In genomic region chr8:40193148-40193547, GRCm38 (mm10) we compare ENCODE assay signal across 19 mouse cellular contexts.
A peak's percentile ranks its signal among the peaks of the same experiment; 100 is the strongest.
DNase-seq lines count a peak whose midpoint lies in the region; ATAC-seq and TF ChIP-seq lines count a peak whose summit lies in the region.
"Had no signal": no experiment of that assay in that cellular context is flagged by ENCODE, and none has a peak within 500 bp of the region (broad histone marks: within the 10 kb centered on the region; RNA-seq: fewer than 3 reads in every experiment).

No protein-coding gene starts in this region.

- ATAC-seq in midbrain, embryonic 16.5 days: no peak; the same call in 1 of the 2 replicates
- ATAC-seq: activated CD4-positive, CD25-positive, alpha-beta regulatory T cell, adult 4 months; forebrain, embryonic 13.5 days; forebrain, embryonic 15.5 days; forebrain, postnatal 0 days; Patski had no signal

- no peak for TF ChIP-seq CTCF in CH12.LX (conservative IDR thresholded peaks at IDR 0.05 in 1 of 2, IDR thresholded peaks at IDR 0.05 in 1 of 2; ENCODE audit: low read depth in 2 of 2, low read length in 2 of 2)

- no peaks in the 10 kb centered on the region for H3K79me2 ChIP-seq in CH12.LX (replicated peaks; ENCODE audit: control insufficient read depth, extremely low read depth, insufficient read depth, poor library complexity, severe bottlenecking)

- dilution Hi-C loops in CH12.LX (cut with MboI; ENCODE audit: extremely low pct_ligation_motif_present, extremely low pct_unique_long_range_greater_than_20kb, low sequenced_read_pairs): no loop called here

- no peak overlapping the region for H3K4me3 ChIP-seq in midbrain, embryonic 16.5 days (ENCODE audit: low read depth, low read length)
- no peak overlapping the region for H3K4me3 ChIP-seq in midbrain, embryonic 10.5 days
- H3K4me3 ChIP-seq in CH12.LX (replicated peaks in 1 of 3; ENCODE audit: low read depth in 2 of 3, low read length in 2 of 3, poor library complexity in 1 of 3): peak overlapping the region in 2 of 3 experiments; percentile 3 to 41
- no peak overlapping the region for H3K4me3 ChIP-seq in brown adipose tissue, adult 24 weeks (ENCODE audit: insufficient read depth, low read depth, low read length)
- H3K4me3 ChIP-seq: embryonic facial prominence, embryonic 10.5 days; embryonic facial prominence, embryonic 12.5 days; forebrain, embryonic 13.5 days; forebrain, embryonic 15.5 days had no signal

- no peak; the same call in none of the 2 replicates for TF ChIP-seq RAD21 in CH12.LX (IDR thresholded peaks at IDR 0.05; ENCODE audit: low read depth, low read length)

- DNase-seq in midbrain, embryonic 10.5 days (ENCODE audit: low spot score): no peak
- DNase-seq in CH12.LX (ENCODE audit: extremely low read depth): peak; percentile 80
- DNase-seq in adrenal gland, postnatal 4 days (ENCODE audit: low spot score in 2 of 2): no peak
- DNase-seq: adrenal gland, adult 8-10 months; cerebellum, adult 11-12 months; cerebellum, adult 2 months; cerebellum, adult 9-10 months; cerebellum, postnatal 10 days; cerebellum, postnatal 25 days; forebrain, postnatal 0 days had no signal

- no peaks in the 10 kb centered on the region for H3K36me3 ChIP-seq in midbrain, embryonic 16.5 days (ENCODE audit: control insufficient read depth, insufficient read depth, low read length)
- H3K36me3 ChIP-seq in midbrain, embryonic 10.5 days: no peaks in the 10 kb centered on the region
- no peaks in the 10 kb centered on the region for H3K36me3 ChIP-seq in CH12.LX (replicated peaks in 1 of 2; ENCODE audit: control insufficient read depth in 1 of 2, insufficient read depth in 1 of 2, low read length in 1 of 2)
- H3K36me3 ChIP-seq: embryonic facial prominence, embryonic 10.5 days; embryonic facial prominence, embryonic 12.5 days; forebrain, embryonic 15.5 days; G1E had no signal

- no peaks in the 10 kb centered on the region for H3K9me3 ChIP-seq in midbrain, embryonic 16.5 days (replicated peaks; ENCODE audit: control insufficient read depth, low read length, poor library complexity, severe bottlenecking)
- no peaks in the 10 kb centered on the region for H3K9me3 ChIP-seq in midbrain, embryonic 10.5 days (replicated peaks)
- no peaks in the 10 kb centered on the region for H3K9me3 ChIP-seq in CH12.LX (replicated peaks; ENCODE audit: low read length)
- H3K9me3 ChIP-seq: embryonic facial prominence, embryonic 10.5 days; embryonic facial prominence, embryonic 12.5 days; forebrain, embryonic 13.5 days; forebrain, embryonic 15.5 days; G1E had no signal

- no peak overlapping the region for H3K9ac ChIP-seq in midbrain, embryonic 16.5 days (ENCODE audit: low read depth, low read length)
- H3K9ac ChIP-seq in CH12.LX (ENCODE audit: insufficient read depth, low read depth): peak overlapping the region; percentile 26; the same call in 1 of the 2 replicates
- H3K9ac ChIP-seq: embryonic facial prominence, embryonic 12.5 days; forebrain, embryonic 13.5 days; forebrain, embryonic 15.5 days; forebrain, postnatal 0 days had no signal

- WGBS in midbrain, embryonic 16.5 days: 33% methylated on average over 1 of the region's 1 CpGs
- 59% methylated on average over 1 of the region's 1 CpGs for WGBS in midbrain, embryonic 10.5 days

- no peak overlapping the region for H3K4me2 ChIP-seq in midbrain, embryonic 16.5 days (ENCODE audit: low read length)
- peak overlapping the region; percentile 76 for H3K4me2 ChIP-seq in CH12.LX (ENCODE audit: insufficient read depth, low read depth, poor library complexity, severe bottlenecking)
- H3K4me2 ChIP-seq: embryonic facial prominence, embryonic 12.5 days; forebrain, embryonic 13.5 days; forebrain, embryonic 15.5 days had no signal

- no peaks in the 10 kb centered on the region for H3K4me1 ChIP-seq in midbrain, embryonic 16.5 days (ENCODE audit: control insufficient read depth, insufficient read depth, low read length)
- no peaks in the 10 kb centered on the region for H3K4me1 ChIP-seq in midbrain, embryonic 10.5 days
- peaks cover 3 to 47% of the 10 kb centered on the region in 2 experiments; a peak in 2 of 4 replicates for H3K4me1 ChIP-seq in CH12.LX (ENCODE audit: control insufficient read depth in 1 of 2, insufficient read depth in 2 of 2)
- no peaks in the 10 kb centered on the region for H3K4me1 ChIP-seq in brown adipose tissue, adult 24 weeks (ENCODE audit: control insufficient read depth, insufficient read depth, insufficient read length, low read length)
- H3K4me1 ChIP-seq: embryonic facial prominence, embryonic 10.5 days; embryonic facial prominence, embryonic 12.5 days; forebrain, embryonic 13.5 days; forebrain, embryonic 15.5 days had no signal

- peak; percentile 74 for TF ChIP-seq EP300 in CH12.LX (IDR thresholded peaks at IDR 0.05; ENCODE audit: low read length)

- peak overlapping the region; percentile 53; the same call in 1 of the 2 replicates for H3K27ac ChIP-seq in midbrain, embryonic 16.5 days (ENCODE audit: low read length)
- H3K27ac ChIP-seq in midbrain, embryonic 10.5 days (replicated peaks): no peak overlapping the region
- no peak overlapping the region; the same call in 1 of the 2 replicates for H3K27ac ChIP-seq in CH12.LX (ENCODE audit: insufficient read depth, low read depth)
- H3K27ac ChIP-seq in brown adipose tissue, adult 24 weeks (replicated peaks; ENCODE audit: low read depth, low read length): peak overlapping the region; percentile 75; the same call in 1 of the 2 replicates
- H3K27ac ChIP-seq: embryonic facial prominence, embryonic 10.5 days; embryonic facial prominence, embryonic 12.5 days; forebrain, embryonic 13.5 days; forebrain, embryonic 15.5 days had no signal

- TF ChIP-seq POLR2A in CH12.LX (IDR thresholded peaks at IDR 0.05; ENCODE audit: low read depth, low read length): no peak

- no peaks in the 10 kb centered on the region for H3K27me3 ChIP-seq in midbrain, embryonic 16.5 days (ENCODE audit: control insufficient read depth, insufficient read depth, low read depth, low read length)
- no peaks in the 10 kb centered on the region for H3K27me3 ChIP-seq in midbrain, embryonic 10.5 days (ENCODE audit: low read depth, poor library complexity, severe bottlenecking)
- H3K27me3 ChIP-seq in CH12.LX (replicated peaks): no peaks in the 10 kb centered on the region
- H3K27me3 ChIP-seq: embryonic facial prominence, embryonic 12.5 days; forebrain, embryonic 13.5 days; forebrain, embryonic 15.5 days had no signal

- in situ Hi-C loops in CH12.LX (cut with MboI; ENCODE audit: low pct_ligation_motif_present, low pct_unique_long_range_greater_than_20kb, low sequenced_read_pairs): no loop called here

TF ChIP-seq in CH12.LX, 34 proteins besides CTCF, POLR2A, EP300 and RAD21:
- TF ChIP-seq ETS1 (conservative IDR thresholded peaks at IDR 0.05; ENCODE audit: low read depth, low read length): peak; percentile 28
- peak; percentile 67 for TF ChIP-seq MEF2A (IDR thresholded peaks at IDR 0.05; ENCODE audit: borderline replicate concordance, low read depth, low read length)
- TF ChIP-seq JUND (conservative IDR thresholded peaks at IDR 0.05; ENCODE audit: low read depth, low read length): 0 out of 2 replicates have a peak, but pooled peaks have one; percentile 2
- no peak for TF ChIP-seq ELF1 (IDR thresholded peaks at IDR 0.05; ENCODE audit: low read depth, low read length)
- TF ChIP-seq ZMIZ1 (IDR thresholded peaks at IDR 0.05; ENCODE audit: low read depth, low read length): no peak
- no peak for TF ChIP-seq BHLHE40 (IDR thresholded peaks at IDR 0.05; ENCODE audit: low read depth, low read length)
- TF ChIP-seq TCF12 (IDR thresholded peaks at IDR 0.05; ENCODE audit: low read depth, low read length): peak; percentile 10; the same call in 1 of the 2 replicates

Comparison
In these comparisons a context has a peak if more than half of its experiments do, and no peak if none do; other contexts are left out.
1. H3K27ac ChIP-seq: peak in midbrain, embryonic 16.5 days (single experiment) and brown adipose tissue, adult 24 weeks (single experiment); none in midbrain, embryonic 10.5 days (single experiment) and CH12.LX (single experiment).
2. H3K4me3 ChIP-seq: peak in CH12.LX (2 of 3); none in midbrain, embryonic 16.5 days (single experiment), midbrain, embryonic 10.5 days (single experiment) and brown adipose tissue, adult 24 weeks (single experiment).